Mouse (Mus musculus) liver, embryonic 13.5 days (tissue): ENCODE measurements around the gene Olfr1058. TPM values are rescaled to one million over a fixed set of nuclear protein-coding genes. Genes with fewer than 3 reads are reported as not detected.
"Not testable (repeated sequence)": the region's sequence is repeated elsewhere in the genome, so short reads cannot be mapped to it uniquely, and the experiment has no call there.

Experiments
- ATAC-seq: fragments of 200-750 bp; cut with Nextera tagmentation; 2 replicates; pipeline ENCODE4 v1.8.0; 2017; ENCODE audit warnings: low read depth, mild to moderate bottlenecking, moderate number of reproducible peaks, moderate library complexity
- DNase-seq: peaks from one replicate; pipeline ENCODE4 v3.0.0; 2022
- H3K27ac ChIP-seq: fragments of 300-500 bp; sonication (generic); 2 replicates; pipeline ENCODE4 v1.5.1; 2015; ENCODE audit warnings: moderate library complexity, mild to moderate bottlenecking, inconsistent platforms
- H3K27me3 ChIP-seq: fragments of 300-500 bp; sonication (generic); 2 replicates; pipeline ENCODE4 v1.6.1; 2015; ENCODE audit warnings: mild to moderate bottlenecking, inconsistent platforms
- H3K36me3 ChIP-seq: fragments of 300-500 bp; sonication (generic); 2 replicates; pipeline ENCODE4 v1.6.1; 2015; ENCODE audit warnings: mild to moderate bottlenecking, inconsistent platforms
- H3K4me1 ChIP-seq: fragments of 300-500 bp; sonication (generic); replicated peaks from 2 replicates; pipeline ENCODE4 v1.6.1; 2015; ENCODE audit warnings: inconsistent platforms
- H3K4me2 ChIP-seq: fragments of 300-500 bp; sonication (generic); 2 replicates; pipeline ENCODE4 v1.6.1; 2015; ENCODE audit warnings: inconsistent platforms, mild to moderate bottlenecking, moderate library complexity
- H3K4me3 ChIP-seq: fragments of 300-500 bp; sonication (generic); replicated peaks from 2 replicates; pipeline ENCODE4 v1.5.1; 2015; ENCODE audit warnings: mild to moderate bottlenecking, inconsistent platforms
- H3K9ac ChIP-seq: fragments of 300-500 bp; sonication (generic); 2 replicates; pipeline ENCODE4 v1.6.1; 2015; ENCODE audit warnings: mild to moderate bottlenecking, inconsistent platforms
- H3K9me3 ChIP-seq: fragments of 300-500 bp; sonication (generic); replicated peaks from 2 replicates; pipeline ENCODE4 v1.6.1; 2016; ENCODE audit warnings: inconsistent platforms
- WGBS: fragments of 180-500 bp; shearing (Covaris S2); methylation state at CpG from one replicate; pipeline ENCODE4 v1.1.7; 2015; ENCODE audit not compliant: insufficient replicate concordance; 5-methylcytosine and 5-hydroxymethylcytosine counted together
- polyA plus RNA-seq: library from polyadenylated mRNA; unstranded; fragments of >200 nt; fragmentation: Nextera tagmentation; extraction: Ambion mirVana; gene quantifications from 2 replicates; pipeline ENCODE4 v1.2.1, GENCODE M21; 2015

Gene Olfr1058
- not detected in 2 replicates for polyA plus RNA-seq

DNA sequence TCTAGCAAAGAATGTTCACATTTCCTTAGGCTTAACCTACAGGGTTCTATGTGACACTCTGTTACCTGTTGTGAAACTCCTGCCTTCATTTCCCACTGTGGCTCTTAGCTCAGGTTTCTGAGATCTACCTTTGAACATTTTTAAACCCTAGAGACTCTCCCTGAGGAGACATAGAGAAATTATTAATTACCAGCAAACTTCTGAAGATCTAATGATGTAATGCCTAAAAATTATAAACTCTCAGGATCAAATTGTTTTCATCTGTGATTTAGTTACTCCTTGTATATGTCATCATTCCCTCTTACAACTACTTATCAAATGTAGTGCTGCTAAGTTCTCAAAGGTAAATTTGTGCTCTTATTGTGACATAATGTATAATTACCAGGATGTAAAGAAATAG lies at the start of gene Olfr1058:
Gene Olfr1058 (minus strand): TSS at position 101 of the 400 bp plus-strand sequence.
- H3K27me3 ChIP-seq, H3K9ac ChIP-seq, H3K4me2 ChIP-seq, H3K4me3 ChIP-seq, H3K9me3 ChIP-seq, H3K4me1 ChIP-seq, ATAC-seq, H3K36me3 ChIP-seq, H3K27ac ChIP-seq, DNase-seq: not testable (repeated sequence)

- not testable (repeated sequence) for H3K27ac ChIP-seq, ATAC-seq, H3K4me2 ChIP-seq, H3K9ac ChIP-seq, H3K4me3 ChIP-seq, H3K9me3 ChIP-seq, H3K27me3 ChIP-seq, H3K4me1 ChIP-seq, DNase-seq, H3K36me3 ChIP-seq
- WGBS = 43% methylated on average over 8 of the region's 8 CpGs
These were observed 40.1 kb upstream of the Olfr1058 start for GRCm38 (mm10) chr2:86428511-86428910.

- H3K9me3 ChIP-seq, ATAC-seq, DNase-seq: not testable (repeated sequence)
These were observed 38.3 kb upstream of the Olfr1058 start, which contains the start of gene Olfr1062 for GRCm38 (mm10) chr2:86426649-86427048. Gene Olfr1062, minus strand, starts transcription at chr2:86426749.

GRCm38 (mm10) chr2:86413950-86414349 lies 25.6 kb upstream of the Olfr1058 start, which contains the start of gene Olfr1061:
Gene Olfr1061, minus strand, starts transcription at chr2:86414050.
- no peak within 1 kb of the TSS for H3K27ac ChIP-seq
- H3K4me2 ChIP-seq = no peak within 1 kb of the TSS
- no peaks in the 10 kb centered on the region for H3K4me1 ChIP-seq
- H3K9ac ChIP-seq = no peak within 1 kb of the TSS
- no peak within 1 kb of the TSS for H3K4me3 ChIP-seq
- DNase-seq = no peak
- no peak for ATAC-seq
- 58% methylated on average over 1 of the region's 1 CpGs for WGBS
- H3K9me3 ChIP-seq = no peaks in the 10 kb centered on the region
- H3K27me3 ChIP-seq = no peaks in the 10 kb centered on the region
- no peaks in the 10 kb centered on the region for H3K36me3 ChIP-seq

More at GRCm38 (mm10) chr2:86426649-86427048, 38.3 kb upstream of the Olfr1058 start, which contains the start of gene Olfr1062:
- not testable (repeated sequence) for H3K36me3 ChIP-seq, H3K27ac ChIP-seq, H3K4me2 ChIP-seq, H3K4me3 ChIP-seq, H3K4me1 ChIP-seq, H3K9ac ChIP-seq, H3K27me3 ChIP-seq

DNA sequence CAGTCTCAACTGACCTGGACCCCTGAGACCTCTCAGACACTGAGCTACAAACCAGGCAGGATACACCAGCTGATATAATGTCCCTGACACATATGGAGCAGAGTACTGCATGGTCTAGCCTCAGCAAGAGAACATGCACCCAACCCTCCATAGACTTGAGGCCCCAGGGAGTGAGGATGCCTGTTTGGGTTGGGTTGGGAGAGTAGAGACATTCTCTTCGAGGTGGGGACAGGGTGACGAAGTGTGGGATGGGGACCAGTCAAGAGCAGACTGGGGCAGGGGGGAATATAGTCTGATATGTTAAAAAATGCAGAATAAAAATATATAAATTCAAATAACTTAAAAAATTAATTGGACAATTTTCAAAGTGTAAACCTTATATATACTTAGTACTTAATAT lies 6.8 kb upstream of the Olfr1058 start:
- DNase-seq (no peak), ATAC-seq (no peak)
- Histone ChIP-seq H3K27me3 (no peaks in the 10 kb centered on the region), H3K4me3 (no peak overlapping the region), H3K4me1 (no peaks in the 10 kb centered on the region), H3K9me3 (no peaks in the 10 kb centered on the region), H3K4me2 (no peak overlapping the region), H3K36me3 (no peaks in the 10 kb centered on the region), H3K9ac (no peak overlapping the region), H3K27ac (no peak overlapping the region)
- WGBS = 62% methylated on average over 2 of the region's 2 CpGs

- Histone ChIP-seq H3K4me1 (no peaks in the 10 kb centered on the region), H3K9me3 (no peaks in the 10 kb centered on the region), H3K27ac (no peak within 1 kb of the TSS), H3K4me3 (no peak within 1 kb of the TSS), H3K4me2 (no peak within 1 kb of the TSS), H3K36me3 (no peaks in the 10 kb centered on the region), H3K9ac (no peak within 1 kb of the TSS), H3K27me3 (no peaks in the 10 kb centered on the region)
- DNase-seq (no peak), ATAC-seq (no peak)
These were observed 10.1 kb downstream of the Olfr1058 start, which contains the start of gene Olfr1057 for GRCm38 (mm10) chr2:86378293-86378692. Gene Olfr1057, minus strand, starts transcription at chr2:86378393.

DNA sequence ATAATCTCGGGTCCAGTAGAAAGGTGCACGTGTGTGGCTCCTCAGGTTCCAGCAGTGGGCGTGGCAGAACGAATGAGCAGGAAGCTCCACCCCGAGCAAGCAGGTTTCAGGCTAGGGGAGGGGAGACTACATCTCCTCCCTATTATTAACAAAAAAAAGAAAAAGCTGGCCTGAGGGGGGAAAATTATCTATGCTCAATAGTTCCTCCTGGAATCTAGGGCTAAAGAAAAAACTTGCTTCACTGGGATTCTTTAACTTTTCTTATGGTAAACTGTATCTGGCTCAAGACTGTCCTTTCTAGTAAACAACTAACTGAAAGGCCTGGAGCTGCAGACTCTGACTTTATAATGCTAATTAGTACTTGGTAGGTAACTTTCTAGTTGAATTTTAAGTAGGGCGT lies 22.0 kb downstream of the Olfr1058 start:
- not testable (repeated sequence) for H3K4me2 ChIP-seq, H3K9ac ChIP-seq, H3K27ac ChIP-seq, H3K9me3 ChIP-seq, H3K36me3 ChIP-seq, H3K4me1 ChIP-seq, H3K27me3 ChIP-seq, ATAC-seq, DNase-seq, H3K4me3 ChIP-seq
- whole genome bisulfite sequencing = 38% methylated on average over 1 of the region's 6 CpGs

DNA sequence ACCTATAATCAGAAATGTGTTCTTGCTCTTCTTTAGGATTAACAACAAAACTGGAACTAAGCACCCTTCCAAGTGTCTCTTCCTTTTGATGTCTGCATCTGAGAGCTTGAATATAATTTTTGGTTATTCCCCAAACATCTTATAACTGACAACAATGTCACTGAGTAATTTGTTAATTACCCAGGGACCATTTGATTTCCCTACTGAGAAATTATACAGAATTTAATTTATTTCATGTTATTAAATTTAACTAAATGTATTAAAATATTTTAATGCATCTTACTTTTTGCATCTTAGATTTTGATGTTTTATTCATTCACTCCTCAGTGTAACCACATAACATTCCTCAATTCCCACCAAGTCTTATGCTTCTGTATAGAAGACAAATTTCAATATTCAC lies 26.0 kb downstream of the Olfr1058 start, which contains the start of gene Olfr1056:
Gene Olfr1056 (minus strand): TSS at position 101 of the 400 bp plus-strand sequence.
- H3K4me3 ChIP-seq = no peak within 1 kb of the TSS
- DNase-seq = no peak
- H3K27ac ChIP-seq = no peak within 1 kb of the TSS
- no peaks in the 10 kb centered on the region for H3K27me3 ChIP-seq
- no peak within 1 kb of the TSS for H3K4me2 ChIP-seq
- H3K9me3 ChIP-seq = no peaks in the 10 kb centered on the region
- H3K4me1 ChIP-seq = no peaks in the 10 kb centered on the region
- H3K36me3 ChIP-seq = no peaks in the 10 kb centered on the region
- no peak for ATAC-seq
- H3K9ac ChIP-seq = no peak within 1 kb of the TSS

- H3K27ac ChIP-seq, H3K9me3 ChIP-seq, DNase-seq, H3K4me2 ChIP-seq, ATAC-seq, H3K4me1 ChIP-seq, H3K36me3 ChIP-seq, H3K27me3 ChIP-seq, H3K4me3 ChIP-seq, H3K9ac ChIP-seq: not testable (repeated sequence)
- WGBS = 77% methylated on average over 1 of the region's 1 CpGs
These were observed 36.6 kb downstream of the Olfr1058 start for GRCm38 (mm10) chr2:86351751-86352150.

DNA sequence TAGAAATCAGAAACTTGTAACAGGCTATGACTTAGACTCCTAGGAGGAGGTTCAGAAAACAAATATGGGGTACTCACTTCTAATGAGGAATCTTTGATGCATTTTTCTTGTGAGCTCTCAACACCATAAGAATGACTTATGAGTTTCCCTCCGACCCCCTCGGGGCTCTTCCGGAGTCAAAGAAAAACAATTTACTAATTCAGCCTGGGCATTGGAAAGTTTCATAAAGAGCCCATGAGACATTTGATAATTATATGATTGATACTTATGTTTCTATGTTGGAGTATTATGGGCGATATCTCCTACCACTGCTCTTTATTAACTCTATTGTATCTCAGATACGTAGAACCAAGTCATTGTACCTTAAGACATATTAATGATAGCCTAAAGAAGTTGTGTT lies 38.2 kb downstream of the Olfr1058 start, which contains the start of gene Olfr1055:
Gene Olfr1055 (minus strand): TSS at position 101 of the 400 bp plus-strand sequence.
- Histone ChIP-seq H3K9ac (no peak within 1 kb of the TSS), H3K27ac (no peak within 1 kb of the TSS), H3K4me3 (no peak within 1 kb of the TSS), H3K4me1 (no peaks in the 10 kb centered on the region), H3K36me3 (no peaks in the 10 kb centered on the region), H3K9me3 (no peaks in the 10 kb centered on the region), H3K4me2 (no peak within 1 kb of the TSS), H3K27me3 (no peaks in the 10 kb centered on the region)
- DNase-seq (no peak), ATAC-seq (no peak)
- 80% methylated on average over 5 of the region's 5 CpGs for WGBS

DNA sequence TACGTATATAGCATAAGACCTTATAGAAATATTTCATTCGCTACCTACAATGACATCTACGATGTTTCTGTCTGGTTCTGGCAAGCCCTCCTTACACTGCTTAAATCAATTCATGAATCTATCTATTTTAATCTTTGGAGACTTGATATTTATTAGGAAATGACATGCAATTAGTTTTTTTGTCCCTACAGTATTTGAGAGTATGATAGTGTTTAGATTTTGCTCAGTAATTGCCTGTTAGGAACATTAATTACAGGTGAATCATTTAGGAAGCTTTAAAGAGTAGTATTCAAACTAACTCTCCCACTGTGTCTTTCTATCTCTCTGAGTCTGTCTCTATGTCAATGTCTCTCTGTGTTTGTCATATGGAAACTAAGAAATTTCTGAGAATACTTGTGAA lies 53.0 kb downstream of the Olfr1058 start, which contains the start of gene Olfr1054:
Gene Olfr1054 (minus strand): TSS at position 101 of the 400 bp plus-strand sequence.
- Histone ChIP-seq H3K9me3 (no peaks in the 10 kb centered on the region), H3K4me2 (no peak within 1 kb of the TSS), H3K36me3 (no peaks in the 10 kb centered on the region), H3K27me3 (no peaks in the 10 kb centered on the region), H3K4me3 (no peak within 1 kb of the TSS), H3K27ac (no peak within 1 kb of the TSS), H3K9ac (no peak within 1 kb of the TSS), H3K4me1 (no peaks in the 10 kb centered on the region)
- ATAC-seq (no peak), DNase-seq (no peak)
- WGBS = 79% methylated on average over 3 of the region's 3 CpGs
